23 mouse cellular contexts compared by ENCODE assay signal in the genomic region with DNA sequence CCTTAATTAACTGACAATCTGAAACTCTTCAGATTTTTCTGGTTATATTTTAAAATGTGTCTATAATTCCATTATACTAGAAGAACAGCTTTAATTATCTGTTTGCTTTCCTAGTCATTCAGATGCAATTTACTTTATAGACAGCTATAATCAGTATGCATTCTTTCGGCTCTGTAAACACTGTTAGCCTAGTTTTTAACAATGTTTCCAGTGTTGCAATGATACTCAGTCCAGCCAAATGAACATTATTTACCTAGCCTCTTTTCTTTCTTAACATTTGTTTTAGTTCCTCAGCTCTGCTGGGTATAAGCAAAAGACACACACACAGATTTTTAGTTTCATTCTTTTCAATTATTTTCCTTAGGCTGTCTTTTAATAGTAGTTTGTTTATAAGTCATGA. TPM values are rescaled to one million over a fixed set of nuclear protein-coding genes. Genes with fewer than 3 reads are reported as not detected.
A peak's percentile ranks its signal among the peaks of the same experiment; 100 is the strongest.
DNase-seq lines count a peak whose midpoint lies in the region; ATAC-seq and TF ChIP-seq lines count a peak whose summit lies in the region.
"Had no signal": no experiment of that assay in that cellular context is flagged by ENCODE, and none has a peak within 500 bp of the region (broad histone marks: within the 10 kb centered on the region; RNA-seq: fewer than 3 reads in every experiment).

No protein-coding gene starts in this region.

- H3K36me3 ChIP-seq in lung, postnatal 0 days (ENCODE audit: insufficient read depth, low read length), result no peaks in the 10 kb centered on the region
- H3K36me3 ChIP-seq in liver, postnatal 0 days (replicated peaks; ENCODE audit: insufficient read depth, low read length), result no peaks in the 10 kb centered on the region
- H3K36me3 ChIP-seq in forebrain, embryonic 14.5 days (ENCODE audit: control insufficient read depth, insufficient read depth, low read length), result no peaks in the 10 kb centered on the region
- H3K36me3 ChIP-seq: embryonic facial prominence, embryonic 12.5 days; embryonic facial prominence, embryonic 15.5 days; heart, embryonic 12.5 days; heart, embryonic 15.5 days; hindbrain, embryonic 10.5 days; hindbrain, embryonic 13.5 days had no signal

- H3K4me1 ChIP-seq in lung, postnatal 0 days (ENCODE audit: insufficient read depth, low read depth, low read length), result no peaks in the 10 kb centered on the region
- peaks cover 18% of the 10 kb centered on the region for H3K4me1 ChIP-seq in lung, adult 2 months (ENCODE audit: control insufficient read depth, insufficient read depth, low read length)
- H3K4me1 ChIP-seq in liver, postnatal 0 days (ENCODE audit: insufficient read depth), result peaks cover 11% of the 10 kb centered on the region
- H3K4me1 ChIP-seq in forebrain, embryonic 14.5 days (ENCODE audit: control insufficient read depth, insufficient read depth, low read length), result no peaks in the 10 kb centered on the region
- H3K4me1 ChIP-seq: embryonic facial prominence, embryonic 12.5 days; hindbrain, embryonic 10.5 days; hindbrain, embryonic 13.5 days had no signal

- no peak overlapping the region for H3K4me2 ChIP-seq in lung, postnatal 0 days (replicated peaks; ENCODE audit: low read depth, low read length)
- H3K4me2 ChIP-seq in liver, postnatal 0 days (ENCODE audit: low read depth, low read length), result no peak overlapping the region
- H3K4me2 ChIP-seq in forebrain, embryonic 14.5 days (ENCODE audit: low read length), result no peak overlapping the region
- H3K4me2 ChIP-seq: embryonic facial prominence, embryonic 12.5 days; embryonic facial prominence, embryonic 15.5 days; heart, embryonic 12.5 days; heart, embryonic 15.5 days; hindbrain, embryonic 13.5 days had no signal

- no peaks in the 10 kb centered on the region for H3K9me3 ChIP-seq in lung, postnatal 0 days (ENCODE audit: low read length)
- no peaks in the 10 kb centered on the region for H3K9me3 ChIP-seq in liver, postnatal 0 days (ENCODE audit: low read length)
- no peaks in the 10 kb centered on the region for H3K9me3 ChIP-seq in forebrain, embryonic 14.5 days (replicated peaks; ENCODE audit: control insufficient read depth, low read length)
- H3K9me3 ChIP-seq: embryonic facial prominence, embryonic 12.5 days; embryonic facial prominence, embryonic 15.5 days; heart, embryonic 12.5 days; heart, embryonic 15.5 days; hindbrain, embryonic 10.5 days; hindbrain, embryonic 13.5 days had no signal

- H3K4me3 ChIP-seq in gastrocnemius, adult 2 months, result no peak overlapping the region
- H3K4me3 ChIP-seq in lung, postnatal 0 days (ENCODE audit: low read depth, low read length), result no peak overlapping the region
- no peak overlapping the region for H3K4me3 ChIP-seq in lung, adult 2 months (replicated peaks; ENCODE audit: extremely low read depth, low read depth, low read length)
- H3K4me3 ChIP-seq in liver, postnatal 0 days (ENCODE audit: low read depth, low read length), result no peak overlapping the region
- no peak overlapping the region for H3K4me3 ChIP-seq in forebrain, embryonic 14.5 days (ENCODE audit: low read depth, low read length)
- H3K4me3 ChIP-seq: embryonic facial prominence, embryonic 12.5 days; embryonic facial prominence, embryonic 15.5 days; heart, embryonic 12.5 days; heart, embryonic 15.5 days; hindbrain, embryonic 10.5 days; hindbrain, embryonic 13.5 days had no signal

- no peak for TF ChIP-seq CTCF in gastrocnemius, adult 2 months (IDR thresholded peaks at IDR 0.05)
- TF ChIP-seq CTCF in lung, postnatal 0 days (IDR thresholded peaks at IDR 0.05), result no peak
- no peak for TF ChIP-seq CTCF in lung, adult 2 months (IDR thresholded peaks at IDR 0.05; ENCODE audit: insufficient read depth, low read length)
- no peak for TF ChIP-seq CTCF in liver, postnatal 0 days (IDR thresholded peaks at IDR 0.05; ENCODE audit: low read depth)

- WGBS in lung, postnatal 0 days, result 34% methylated on average over 1 of the region's 1 CpGs
- 48% methylated on average over 1 of the region's 1 CpGs for WGBS in lung, adult 2 months
- WGBS in liver, postnatal 0 days (ENCODE audit: insufficient replicate concordance), result 63% methylated on average over 1 of the region's 1 CpGs
- 66% methylated on average over 1 of the region's 1 CpGs for WGBS in forebrain, embryonic 14.5 days

- intact Hi-C loops in gastrocnemius, adult 2 months (cut with DNase I), result loop anchor here (2.0 to 5.0 kb wide), 2 partner anchors 16 to 38 kb away; partner anchors contain the start of gene Fam69a

- no peak for TF ChIP-seq POLR2A in lung, adult 2 months (IDR thresholded peaks at IDR 0.05; ENCODE audit: borderline replicate concordance, extremely low read depth, low read depth, low read length)

- no peak for ATAC-seq in lung, postnatal 0 days
- no peak; the same call in 1 of the 2 replicates for ATAC-seq in liver, postnatal 0 days
- no peak for ATAC-seq in forebrain, embryonic 14.5 days
- ATAC-seq: forebrain, embryonic 16.5 days; hindbrain, embryonic 16.5 days; Patski had no signal

- TF ChIP-seq EP300 in lung, postnatal 0 days (IDR thresholded peaks at IDR 0.05), result no peak; the same call in 1 of the 2 replicates
- no peak for TF ChIP-seq EP300 in liver, postnatal 0 days (IDR thresholded peaks at IDR 0.05; ENCODE audit: low read depth)

- DNase-seq in gastrocnemius, adult 2 months, result no peak
- DNase-seq in gastrocnemius, postnatal 4 days (ENCODE audit: low spot score in 2 of 2), result no peak
- DNase-seq in lung, postnatal 0 days (ENCODE audit: low spot score), result peak; percentile 66
- DNase-seq in lung, adult 2 months, result no peak
- no peak for DNase-seq in liver, postnatal 0 days
- no peak for DNase-seq in forebrain, embryonic 14.5 days (ENCODE audit: low spot score)
- no peak for DNase-seq in cerebellum, postnatal 36 days
- DNase-seq: adrenal gland, adult 2 months; adrenal gland, postnatal 14 days; cerebellum, adult 8-10 months; cerebellum, postnatal 14 days; gastrocnemius, postnatal 14 days; heart, postnatal 10 days; heart, postnatal 36 days had no signal

- peak overlapping the region; percentile 46 for H3K27ac ChIP-seq in gastrocnemius, adult 2 months
- H3K27ac ChIP-seq in lung, postnatal 0 days (ENCODE audit: low read length), result 0 out of 2 replicates have a peak overlapping the region, but pooled peaks have one; percentile 8
- peak overlapping the region; percentile 61; the same call in 1 of the 2 replicates for H3K27ac ChIP-seq in liver, postnatal 0 days (ENCODE audit: low read depth)
- H3K27ac ChIP-seq in forebrain, embryonic 14.5 days (ENCODE audit: low read depth, low read length), result no peak overlapping the region
- H3K27ac ChIP-seq: embryonic facial prominence, embryonic 12.5 days; embryonic facial prominence, embryonic 15.5 days; heart, embryonic 15.5 days; hindbrain, embryonic 10.5 days; hindbrain, embryonic 13.5 days had no signal

- no peaks in the 10 kb centered on the region for H3K27me3 ChIP-seq in lung, postnatal 0 days (replicated peaks; ENCODE audit: insufficient read depth, low read length)
- no peaks in the 10 kb centered on the region for H3K27me3 ChIP-seq in liver, postnatal 0 days (ENCODE audit: insufficient read depth, low read length)
- H3K27me3 ChIP-seq in forebrain, embryonic 14.5 days (replicated peaks; ENCODE audit: control insufficient read depth, insufficient read depth, low read length), result no peaks in the 10 kb centered on the region
- H3K27me3 ChIP-seq: embryonic facial prominence, embryonic 12.5 days; embryonic facial prominence, embryonic 15.5 days; heart, embryonic 12.5 days; heart, embryonic 15.5 days; hindbrain, embryonic 13.5 days; Patski had no signal

- H3K9ac ChIP-seq in lung, postnatal 0 days (replicated peaks; ENCODE audit: low read depth), result no peak overlapping the region
- H3K9ac ChIP-seq in liver, postnatal 0 days (replicated peaks), result no peak overlapping the region
- H3K9ac ChIP-seq in forebrain, embryonic 14.5 days (ENCODE audit: low read length), result no peak overlapping the region
- H3K9ac ChIP-seq: embryonic facial prominence, embryonic 12.5 days; embryonic facial prominence, embryonic 15.5 days; heart, embryonic 12.5 days; heart, embryonic 15.5 days; hindbrain, embryonic 13.5 days had no signal

RNA-seq across cellular contexts. Expression of gene Fam69a, which starts 38.0 kb away (rescaled TPM):
- 10 to 100 TPM; 19.8 to 26.1 TPM for total RNA-seq in gastrocnemius, adult 2 months (2021)
- 10 to 100 TPM; 40.2 to 49.6 TPM for total RNA-seq in gastrocnemius, postnatal 4 days (2021)
- polyA plus RNA-seq in lung, postnatal 0 days (2015; fragmentation: Nextera tagmentation; extraction: Ambion mirVana), result 29.4 and 33.9 TPM in 2 replicates
- polyA plus RNA-seq in lung, adult 2 months (2012; rRNA removed), result 1.6 and 4.4 TPM in 2 replicates
- polyA plus RNA-seq in liver, postnatal 0 days (2015; fragmentation: Nextera tagmentation; extraction: Ambion mirVana), result 8.3 and 9.0 TPM in 2 replicates
- 34.1 and 34.2 TPM in 2 replicates for polyA plus RNA-seq in forebrain, embryonic 14.5 days (2014; fragmentation: Nextera tagmentation; extraction: Ambion mirVana)

RNA-seq across cellular contexts. Expression of gene Rpl5, which starts 48.6 kb away (rescaled TPM):
- 10 to 100 TPM; 41.0 to 42.5 TPM for total RNA-seq in gastrocnemius, adult 2 months (2021)
- total RNA-seq in gastrocnemius, postnatal 4 days (2021), result 10 to 100 TPM; 71.1 to 82.8 TPM
- 27.9 and 29.6 TPM in 2 replicates for polyA plus RNA-seq in lung, postnatal 0 days (2015; fragmentation: Nextera tagmentation; extraction: Ambion mirVana)
- polyA plus RNA-seq in lung, adult 2 months (2012; rRNA removed), result 17.2 and 18.8 TPM in 2 replicates
- 20.2 TPM in 2 replicates for polyA plus RNA-seq in liver, postnatal 0 days (2015; fragmentation: Nextera tagmentation; extraction: Ambion mirVana)
- polyA plus RNA-seq in forebrain, embryonic 14.5 days (2014; fragmentation: Nextera tagmentation; extraction: Ambion mirVana), result 63.5 and 65.3 TPM in 2 replicates
